Mouse (Mus musculus): ENCODE measurements around the gene Tmem161a. TPM values are rescaled to one million over a fixed set of nuclear protein-coding genes. Genes with fewer than 3 reads are reported as not detected.

Gene Tmem161a
- polyA plus RNA-seq, 2 experiments from 2014 or later: 25.3 to 54.7 TPM

DNA sequence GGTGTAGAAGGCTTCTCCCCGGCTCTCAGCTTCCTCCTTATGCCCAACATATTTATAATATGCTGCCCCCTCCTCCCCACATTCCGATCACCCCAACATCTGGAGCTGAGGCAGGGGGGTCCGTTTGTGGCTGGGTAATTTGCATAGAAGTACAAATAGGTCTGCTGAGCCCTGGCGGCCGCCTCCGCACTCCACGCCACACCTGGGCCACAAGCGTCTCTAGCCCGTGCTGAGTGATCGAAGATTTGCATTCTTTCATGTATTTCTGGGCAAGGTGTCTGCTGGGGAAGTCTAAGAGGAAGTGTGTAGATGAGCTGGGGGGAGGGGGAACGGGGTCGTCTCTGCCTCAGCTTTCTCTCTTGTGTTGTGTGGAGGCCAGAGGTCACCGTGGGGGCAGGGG, 12.1 kb upstream of the Tmem161a start:
- ATAC-seq: peak; percentile 58

DNA sequence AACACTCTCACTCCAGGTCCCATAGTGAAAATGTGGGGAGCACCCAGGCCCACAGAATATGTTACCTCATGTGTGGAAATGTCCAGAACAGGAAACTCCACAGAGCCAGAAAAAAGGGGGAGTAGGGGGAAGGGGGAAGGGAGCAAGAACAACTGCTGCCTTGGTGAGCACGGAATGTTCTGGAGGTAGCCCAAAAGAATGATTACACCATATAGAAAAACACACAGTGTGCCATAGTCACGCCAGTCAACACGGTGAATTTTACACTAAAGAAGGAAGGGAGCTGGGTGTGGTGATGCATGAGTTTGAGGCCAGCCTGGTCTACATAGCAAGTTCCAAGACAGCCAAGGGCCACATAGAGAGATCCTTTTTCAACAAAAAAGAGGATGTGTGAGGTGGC, 8.8 kb upstream of the Tmem161a start:
- ATAC-seq: no peak

DNA sequence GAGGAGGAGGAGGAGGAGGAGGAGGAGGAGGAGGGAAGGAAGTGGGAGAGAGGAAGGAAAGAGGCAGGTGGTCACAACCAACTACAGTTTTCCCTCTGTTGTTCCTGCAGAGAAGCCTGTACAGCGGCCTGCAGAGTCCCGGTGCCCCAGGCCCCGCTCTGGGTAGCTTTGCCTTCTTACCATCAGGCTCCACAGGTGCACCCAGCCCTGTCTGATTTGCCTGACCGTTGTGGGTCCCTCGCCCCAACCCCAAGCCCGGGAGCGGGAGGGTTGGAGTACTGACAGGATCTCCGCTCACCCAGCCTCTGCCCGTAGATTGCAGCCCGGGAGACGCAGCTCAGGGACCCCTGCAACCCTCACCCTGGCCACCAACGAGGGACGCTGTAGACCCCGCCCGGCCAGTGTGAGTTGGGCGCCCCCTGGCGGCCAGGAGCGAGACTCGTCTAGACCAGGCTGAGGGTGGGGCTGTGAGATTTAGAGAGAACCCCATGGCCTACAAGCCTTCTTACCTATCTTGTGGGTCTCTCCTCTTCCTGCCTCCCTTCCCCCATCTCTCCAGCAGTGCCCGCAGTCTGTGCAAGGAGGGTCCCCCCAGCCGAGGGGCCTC, 5.5 kb upstream of the Tmem161a start:
- ATAC-seq: peak; percentile 89

DNA sequence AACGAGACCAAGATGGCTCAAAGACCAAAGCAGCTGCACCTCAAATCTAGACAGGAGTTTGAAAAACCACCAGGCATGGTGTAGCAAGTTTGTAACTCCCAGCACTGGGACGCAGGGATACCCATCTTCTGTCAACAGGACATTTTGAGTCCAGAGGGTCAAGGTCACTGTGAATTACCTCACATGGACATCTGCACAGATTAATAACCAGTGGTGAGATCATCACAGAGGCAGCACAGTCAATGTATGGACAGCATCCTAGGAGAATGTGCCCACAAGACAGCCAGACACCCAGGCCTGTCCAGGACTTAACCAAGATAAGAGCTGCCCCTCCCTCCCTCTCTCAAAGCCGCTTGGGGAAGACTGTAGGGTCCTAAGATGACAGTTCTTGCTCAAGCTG, 2.0 kb upstream of the Tmem161a start:
- ATAC-seq: no peak

DNA sequence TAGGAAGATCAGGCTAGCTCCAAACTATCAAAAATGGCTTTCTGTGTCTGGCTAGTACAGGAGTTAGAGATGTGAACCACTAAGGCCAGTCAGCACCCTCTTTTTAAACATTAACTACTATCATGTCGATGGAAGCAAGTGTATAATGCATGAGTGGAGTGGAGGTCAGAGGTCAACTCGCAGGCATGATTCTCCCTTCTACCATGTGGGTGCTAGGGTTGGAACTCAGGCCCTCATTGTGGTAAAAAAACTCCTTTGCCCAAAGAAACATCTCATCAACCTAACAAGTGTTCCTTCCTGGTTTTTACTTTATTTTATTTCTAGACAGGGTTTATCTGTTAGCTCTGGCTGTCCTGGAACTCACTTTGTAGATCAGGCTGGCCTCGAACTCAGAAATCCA, 1.4 kb upstream of the Tmem161a start:
- no peak for ATAC-seq

DNA sequence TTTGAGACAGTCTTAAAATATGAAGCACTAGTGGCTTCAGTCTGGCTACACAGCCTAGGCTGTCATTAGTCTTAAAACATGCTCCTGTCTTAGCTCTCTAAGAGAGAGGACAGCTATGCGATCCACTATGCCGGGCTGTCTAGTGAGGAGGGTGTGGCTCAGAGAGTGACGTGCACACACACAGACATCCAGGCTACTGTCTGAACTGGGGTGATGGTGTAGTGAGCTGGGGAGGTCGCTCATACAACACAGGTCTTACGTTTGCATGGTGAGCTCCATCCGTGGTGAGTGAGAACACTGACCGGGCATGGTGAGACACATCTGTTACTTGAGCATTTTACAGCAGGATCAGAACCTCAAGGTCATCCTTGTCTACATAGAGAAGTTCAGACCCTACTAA, 916 bp upstream of the Tmem161a start:
- ATAC-seq: no peak

DNA sequence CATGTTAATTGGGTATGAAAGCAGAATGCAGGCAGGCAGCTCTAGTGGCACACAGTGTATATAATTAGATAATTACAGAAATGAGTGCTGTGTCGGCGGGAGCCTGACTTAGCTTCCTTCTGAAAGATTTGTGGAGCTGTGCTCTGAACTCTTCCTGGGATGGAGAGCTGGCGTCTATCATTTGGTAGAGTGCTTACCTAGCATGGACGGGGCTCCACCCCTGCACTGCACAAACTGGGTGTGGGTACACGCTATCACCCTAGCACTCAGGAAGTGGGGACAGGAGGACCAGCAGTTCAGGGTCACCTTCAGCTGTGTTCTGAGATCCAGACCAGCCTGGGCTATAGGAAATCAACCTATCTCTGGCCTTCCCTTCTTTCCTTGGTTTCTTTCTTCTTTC, 1.2 kb downstream of the Tmem161a start:
- no peak for ATAC-seq

DNA sequence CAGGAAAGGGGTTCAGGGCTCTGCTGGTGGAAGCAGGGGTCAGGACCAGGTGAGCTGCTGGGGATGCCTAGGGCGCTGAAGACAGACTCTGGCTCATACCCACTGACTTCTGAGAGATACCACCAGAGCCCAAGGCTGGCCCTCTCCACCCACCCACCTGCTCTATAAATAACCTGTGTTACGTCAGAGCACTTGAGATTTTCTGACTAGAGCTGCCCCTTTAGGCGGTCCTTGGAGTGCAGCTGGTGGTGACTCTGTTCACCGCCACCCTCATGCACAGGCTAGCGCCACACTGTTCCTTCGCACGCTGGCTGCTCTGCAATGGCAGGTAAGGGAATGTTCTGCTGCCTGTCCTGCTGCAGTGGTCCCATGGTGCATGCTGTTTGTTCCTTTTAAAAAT, 1.9 kb downstream of the Tmem161a start:
- ATAC-seq: no peak

DNA sequence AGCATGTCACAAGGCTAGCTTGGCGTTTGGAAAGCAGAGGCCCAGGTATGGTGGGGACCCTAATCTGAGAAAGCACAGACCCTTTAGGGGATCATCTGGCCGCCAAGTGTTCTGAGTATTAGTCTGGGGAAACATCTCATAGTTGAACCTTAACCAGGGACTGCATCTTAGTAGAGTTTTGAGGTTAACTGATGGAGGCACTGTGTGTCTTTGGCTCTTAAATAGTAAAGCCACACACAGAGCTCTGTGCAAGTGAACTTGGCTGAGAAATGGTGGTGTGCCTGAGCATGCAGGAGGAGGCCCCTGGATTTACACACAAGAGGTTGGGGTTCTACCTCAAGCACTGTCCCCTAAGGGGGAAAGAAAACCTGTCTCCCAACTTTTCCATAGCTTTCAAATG, 6.1 kb downstream of the Tmem161a start:
- no peak for ATAC-seq

DNA sequence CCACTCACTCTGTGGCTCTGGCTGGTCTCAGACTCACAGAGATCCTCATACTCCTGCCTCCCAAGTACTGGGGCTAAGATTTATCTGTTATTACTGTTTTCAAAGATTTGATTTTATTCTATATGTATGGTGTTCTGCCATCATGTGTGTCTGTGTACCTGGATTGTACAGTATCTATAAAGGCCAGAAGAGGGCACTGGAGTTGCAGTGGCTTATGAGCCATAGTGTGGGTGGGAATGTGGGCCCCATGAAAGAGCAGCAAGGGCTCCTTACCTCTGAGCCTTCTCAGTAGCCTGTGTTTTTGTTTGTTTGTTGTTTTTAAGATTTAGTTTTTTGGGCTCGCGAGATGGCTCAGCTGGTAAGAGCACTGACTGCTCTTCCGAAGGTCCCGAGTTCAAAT, 6.9 kb downstream of the Tmem161a start:
- peak; percentile 34 for ATAC-seq

DNA sequence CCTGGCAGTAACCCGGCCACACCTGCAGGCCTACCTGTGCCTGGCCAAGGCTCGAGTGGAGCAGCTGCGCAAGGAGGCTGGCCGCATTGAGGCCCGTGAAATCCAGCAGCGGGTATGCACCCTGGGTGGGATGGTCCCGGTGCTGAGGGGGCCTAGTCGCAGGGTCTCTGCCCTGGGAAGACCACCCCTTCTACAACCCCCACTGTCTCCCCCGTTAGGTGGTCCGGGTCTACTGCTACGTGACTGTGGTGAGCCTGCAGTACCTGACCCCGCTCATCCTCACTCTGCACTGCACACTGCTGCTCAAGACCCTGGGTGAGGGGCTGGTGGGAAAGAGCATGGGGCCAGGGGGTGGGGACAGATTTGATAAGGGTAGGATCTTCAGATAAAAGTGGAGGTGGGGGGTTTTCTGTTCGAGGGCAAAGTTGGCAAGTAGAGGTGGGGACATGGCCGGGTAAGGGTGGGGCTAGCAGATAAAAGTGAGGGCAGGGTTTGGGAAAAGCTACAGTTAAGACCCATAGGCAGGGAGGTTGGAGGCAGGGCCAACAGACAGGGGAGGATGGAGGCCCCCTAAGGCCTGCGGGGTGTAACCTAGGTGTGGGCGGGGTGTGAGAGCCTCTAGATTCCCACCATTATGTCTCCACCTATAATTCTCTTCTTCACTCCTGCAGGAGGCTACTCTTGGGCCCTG, 9.2 kb downstream of the Tmem161a start:
- ATAC-seq: no peak

DNA sequence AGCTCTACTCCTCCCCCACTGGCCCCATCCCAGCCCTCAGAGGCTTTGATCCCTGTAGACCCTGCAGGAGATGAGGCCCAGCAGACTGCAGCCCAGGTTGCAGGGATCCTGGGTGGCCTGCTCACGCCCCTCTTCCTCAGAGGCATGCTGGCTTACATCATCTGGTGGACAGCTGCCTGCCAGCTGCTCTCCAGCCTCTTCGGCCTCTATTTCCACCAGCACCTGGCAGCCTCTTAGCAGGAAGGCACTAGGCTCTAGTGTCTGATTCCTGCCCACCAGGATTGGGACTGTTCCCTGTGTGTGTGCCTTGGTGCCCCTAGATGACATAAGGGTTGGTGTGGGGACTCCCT, 9.7 kb downstream of the Tmem161a start:
- no peak for ATAC-seq

DNA sequence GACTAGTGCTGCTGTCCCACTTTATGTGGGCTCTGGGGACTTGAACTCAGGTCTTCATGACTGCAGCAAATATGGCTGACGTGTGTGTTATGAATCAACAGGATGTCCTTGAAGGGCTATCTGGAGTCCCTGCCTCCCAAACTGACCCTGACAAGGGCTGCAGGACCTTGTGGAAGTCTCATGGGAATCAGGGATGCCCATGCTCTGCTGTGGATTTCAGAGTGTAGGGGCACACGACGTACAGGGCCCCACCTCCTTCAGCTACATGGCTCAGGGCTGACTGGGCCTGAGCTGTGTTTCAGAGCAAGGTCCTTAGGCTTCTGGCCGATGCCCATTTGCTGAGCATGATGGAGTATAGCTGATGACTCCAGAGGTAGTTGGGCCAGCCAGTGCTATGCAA, 11.0 kb downstream of the Tmem161a start:
- ATAC-seq: no peak

DNA sequence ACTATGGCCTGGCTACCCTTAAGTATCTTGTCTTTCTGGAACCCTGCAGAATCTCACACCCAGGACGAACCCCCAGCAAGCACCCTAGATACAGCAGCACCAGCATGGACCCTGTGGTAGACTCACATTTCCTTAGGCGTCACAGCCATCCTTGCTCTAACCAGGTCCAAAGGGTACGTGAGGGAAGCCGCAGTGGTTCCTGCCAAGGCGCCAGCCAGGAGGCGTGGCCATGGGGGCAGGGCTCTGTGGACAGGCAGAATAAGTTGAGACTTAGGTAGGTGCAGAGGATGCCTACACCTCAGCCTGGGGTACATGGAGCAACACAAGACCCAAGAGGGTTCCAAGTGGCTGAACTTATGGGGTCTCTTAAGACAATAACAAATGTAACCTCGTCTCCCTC, 16.6 kb downstream of the Tmem161a start:
- no peak for ATAC-seq

DNA sequence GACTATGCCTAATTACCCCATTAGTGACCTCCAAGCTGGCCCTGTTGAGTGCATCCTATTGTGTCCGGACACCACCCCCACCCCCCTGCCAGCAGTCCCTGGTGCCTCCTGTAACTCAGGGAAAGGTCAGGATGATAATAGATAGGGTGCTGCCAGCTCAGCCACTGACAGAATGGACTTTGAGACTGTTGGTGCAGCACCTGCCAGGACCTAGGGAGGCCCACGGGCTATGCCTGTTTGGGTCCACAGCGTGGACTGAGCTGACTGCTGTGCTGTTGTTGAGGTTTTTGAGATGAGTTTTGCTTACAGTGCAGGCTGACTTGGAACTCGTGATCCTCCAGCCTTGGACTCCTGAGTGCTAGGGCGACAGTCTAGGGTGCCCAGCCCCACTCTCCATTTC, 21.1 kb downstream of the Tmem161a start:
- ATAC-seq: no peak

DNA sequence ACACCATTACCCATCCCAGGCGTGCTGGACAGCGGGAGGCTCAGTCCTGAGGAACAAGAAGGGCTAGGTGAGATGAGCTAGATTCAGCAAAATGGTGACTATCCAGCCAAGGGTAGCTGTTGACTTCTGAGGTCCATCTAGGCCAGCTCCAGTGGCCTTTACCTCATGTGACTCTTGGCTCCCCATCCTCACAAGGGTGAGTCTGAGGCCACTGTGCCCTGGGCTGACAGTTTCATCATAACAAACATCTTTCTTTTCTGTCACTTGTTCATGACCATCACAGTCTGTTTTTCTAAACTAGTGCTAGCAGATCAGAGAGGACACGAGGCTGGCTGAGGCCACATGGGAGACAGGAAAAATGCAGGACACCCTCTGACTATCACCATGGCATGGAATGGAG, 22.0 kb downstream of the Tmem161a start:
- ATAC-seq: no peak

DNA sequence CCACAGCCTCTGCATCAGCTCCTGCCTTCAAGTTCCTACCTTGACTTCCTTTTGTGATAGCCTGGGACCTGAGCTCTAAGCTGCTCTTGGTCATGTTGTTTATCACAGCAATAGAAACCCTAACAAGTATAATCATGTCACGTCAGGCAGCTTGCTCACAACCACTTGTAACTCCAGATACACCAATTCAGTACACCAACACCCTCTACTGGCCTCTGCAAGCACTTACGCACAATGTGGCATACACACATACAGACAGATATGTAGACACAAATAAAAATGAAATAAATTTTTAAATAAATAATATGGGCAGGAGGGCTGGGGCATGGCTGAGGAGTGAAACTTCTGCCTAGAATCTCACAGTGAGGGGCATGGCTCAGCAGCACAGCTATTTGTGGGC, 23.6 kb downstream of the Tmem161a start:
- ATAC-seq: no peak

DNA sequence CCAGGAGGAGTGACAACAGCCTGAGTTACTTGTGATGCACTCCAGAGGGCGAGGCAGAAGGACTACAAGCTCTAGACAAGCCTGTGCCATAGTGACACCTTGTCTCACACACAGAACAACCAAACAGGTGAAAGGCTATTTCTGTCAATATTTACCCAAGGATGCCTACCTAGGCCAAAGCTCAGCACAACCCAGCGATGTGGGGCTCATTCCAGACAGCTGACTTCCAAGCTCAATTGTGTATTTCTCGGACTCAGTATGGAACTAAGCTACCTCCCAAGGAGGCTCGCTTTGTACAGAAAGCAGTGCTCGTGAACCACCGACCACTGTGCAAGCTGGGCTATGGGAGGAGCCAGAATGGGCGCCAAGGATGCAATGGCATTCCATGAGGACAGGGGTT, 25.4 kb downstream of the Tmem161a start:
- ATAC-seq: no peak

DNA sequence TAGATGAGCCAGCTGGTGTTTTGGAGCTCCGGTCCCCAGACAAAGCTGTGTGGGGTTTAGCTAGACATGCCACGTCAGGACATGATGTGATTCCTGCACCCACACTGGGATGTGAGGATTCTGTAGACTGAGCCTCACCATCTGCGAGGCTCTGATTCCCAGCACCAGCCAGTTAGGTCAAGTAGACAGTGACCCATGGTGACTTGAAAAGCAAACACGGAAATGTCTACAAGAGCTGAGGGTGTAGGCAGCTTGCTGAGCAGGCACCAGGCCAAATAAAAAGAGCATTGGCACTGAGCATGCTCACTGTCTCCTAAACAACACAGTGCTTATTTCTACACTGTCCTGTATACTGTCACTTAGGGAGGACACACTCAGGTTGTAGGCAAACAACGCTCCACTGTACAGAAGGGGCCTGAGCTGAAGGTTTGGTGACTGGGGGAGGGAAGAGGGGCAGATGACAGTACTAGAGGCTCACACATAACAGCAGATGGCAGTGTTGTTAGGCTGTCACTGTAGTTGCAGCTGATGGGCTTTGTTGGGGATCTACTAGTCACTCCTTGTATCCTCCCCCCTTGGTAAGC, 28.0 kb downstream of the Tmem161a start:
- ATAC-seq: no peak

DNA sequence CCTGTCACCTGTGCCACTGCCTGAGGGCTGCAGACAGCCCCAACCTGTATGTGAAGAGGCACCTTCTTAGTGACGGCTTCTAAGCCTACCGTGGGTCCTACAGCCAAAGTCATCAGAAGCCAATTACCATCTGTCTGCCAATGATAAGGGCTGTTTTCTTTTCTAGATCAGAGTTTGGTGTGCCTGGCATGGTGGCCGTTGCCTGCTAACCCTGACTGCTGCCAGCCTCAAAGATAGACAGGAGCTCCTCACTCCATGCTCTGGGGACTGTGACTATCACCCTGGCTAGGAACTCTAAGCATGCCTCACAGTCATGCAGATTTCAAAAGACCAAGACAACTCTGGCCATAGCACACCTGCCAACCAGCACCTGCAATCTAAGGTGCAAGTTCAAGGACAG, 29.3 kb downstream of the Tmem161a start:
- no peak for ATAC-seq

DNA sequence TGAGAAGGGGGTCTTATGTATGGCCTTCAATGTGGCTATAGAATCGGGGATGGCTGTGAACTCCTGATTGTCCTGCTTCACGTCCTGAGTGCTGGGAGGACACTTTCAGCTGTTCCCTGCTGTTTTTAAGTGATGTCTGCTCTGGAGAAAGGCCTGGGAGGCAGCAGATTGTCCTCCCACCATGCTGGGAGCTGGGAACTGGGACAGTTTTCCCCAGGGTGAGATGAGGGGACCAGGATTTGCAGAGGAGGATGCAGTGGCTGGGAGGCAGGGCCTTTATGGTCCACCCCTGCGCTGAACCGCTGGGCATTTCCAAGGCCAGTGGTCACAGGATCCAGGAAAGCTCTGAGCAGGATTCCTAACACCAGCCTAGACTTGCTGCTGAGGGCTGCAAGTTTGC, 30.9 kb downstream of the Tmem161a start:
- ATAC-seq: no peak

DNA sequence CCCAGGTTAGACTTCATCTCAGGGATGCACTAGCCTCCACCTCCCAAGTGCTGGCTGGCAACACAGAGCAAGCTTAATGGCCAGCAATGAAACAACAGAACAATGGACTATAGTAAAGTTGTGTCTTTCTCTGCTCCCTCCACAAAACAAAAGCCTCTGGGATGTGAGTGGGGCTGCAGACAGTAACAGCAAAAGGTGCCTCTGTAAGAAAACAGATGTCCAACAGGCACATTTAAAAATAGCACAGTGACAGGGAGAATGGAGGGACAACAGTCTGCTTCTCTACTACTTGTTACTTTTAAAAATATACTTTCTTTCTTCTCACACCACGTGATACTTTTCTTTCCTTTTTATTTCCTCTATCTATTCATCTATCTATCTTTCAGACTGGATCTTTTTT, 32.6 kb downstream of the Tmem161a start:
- no peak for ATAC-seq

DNA sequence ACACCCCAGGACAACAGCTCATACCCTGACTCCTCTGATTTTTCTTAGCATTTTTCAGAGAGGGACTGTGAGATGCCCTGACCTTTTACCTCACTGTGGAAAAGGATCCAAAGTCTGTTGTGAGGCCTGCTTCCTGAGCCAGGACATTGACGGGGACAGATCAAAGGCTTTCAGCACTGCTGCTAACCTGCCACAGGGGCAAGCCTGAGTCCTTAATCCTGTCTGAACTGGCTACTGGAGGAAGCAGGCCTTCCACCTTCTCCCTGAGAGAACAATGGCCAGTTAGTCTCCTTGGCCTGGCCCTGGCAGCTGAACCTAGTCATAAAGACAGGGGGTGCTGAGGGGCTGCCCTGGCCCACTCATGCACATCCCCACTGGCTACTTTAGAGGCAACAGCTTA, 36.0 kb downstream of the Tmem161a start:
- ATAC-seq: no peak

DNA sequence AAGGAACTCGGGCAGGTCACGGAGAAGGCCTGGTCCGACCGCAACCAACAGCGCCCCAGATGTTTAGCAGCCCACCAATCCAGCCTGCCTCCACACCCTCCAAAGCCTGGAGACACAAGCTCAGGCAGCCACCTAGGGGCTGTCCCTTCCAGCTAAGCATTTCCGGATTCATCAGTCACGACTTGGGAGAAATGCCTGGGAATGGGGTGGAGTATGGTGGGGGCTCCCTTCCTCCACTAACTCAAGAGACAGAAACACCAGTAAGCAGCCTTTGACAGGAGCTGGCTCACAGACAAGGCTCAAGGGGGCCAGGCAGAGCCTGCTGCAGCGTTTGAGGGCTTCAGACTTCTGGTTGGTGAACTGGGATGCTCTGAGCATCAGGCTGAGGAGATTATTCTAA, 38.4 kb downstream of the Tmem161a start:
- no peak for ATAC-seq

DNA sequence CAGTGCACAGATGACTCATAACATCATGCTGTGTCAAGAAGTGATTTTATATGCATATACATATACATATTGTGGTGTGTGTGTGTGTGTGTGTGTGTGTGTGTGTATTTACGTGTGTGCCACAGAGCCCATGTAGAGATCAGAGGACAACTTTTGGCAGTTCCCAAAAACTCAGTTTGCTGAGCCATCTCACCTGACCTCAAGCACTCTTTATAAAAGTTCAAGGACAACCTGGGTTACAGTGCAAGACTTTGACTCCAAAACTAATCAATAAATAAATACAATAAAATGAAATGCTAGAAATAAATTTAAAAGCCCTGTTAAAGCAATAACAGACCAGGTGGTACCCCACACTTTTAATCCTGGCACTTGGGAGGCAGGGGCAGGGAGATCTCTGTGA, 39.1 kb downstream of the Tmem161a start:
- no peak for ATAC-seq

Data from CD4-positive, CD25-positive, alpha-beta regulatory T cell, adult 4 months (primary cell).